Mouse (Mus musculus): ENCODE data around the gene Anln.
A peak's percentile ranks its signal among the peaks of the same experiment; 100 is the strongest.
"Not testable (repeated sequence)": the region's sequence is repeated elsewhere in the genome, so short reads cannot be mapped to it uniquely, and the experiment has no call there.

The Anln gene

GRCm38 (mm10) chr9:22322381-22323211, 66.4 kb downstream of the Anln start:
- DNase-seq (ENCODE audit: low read depth, low spot score), result no peak

DNA sequence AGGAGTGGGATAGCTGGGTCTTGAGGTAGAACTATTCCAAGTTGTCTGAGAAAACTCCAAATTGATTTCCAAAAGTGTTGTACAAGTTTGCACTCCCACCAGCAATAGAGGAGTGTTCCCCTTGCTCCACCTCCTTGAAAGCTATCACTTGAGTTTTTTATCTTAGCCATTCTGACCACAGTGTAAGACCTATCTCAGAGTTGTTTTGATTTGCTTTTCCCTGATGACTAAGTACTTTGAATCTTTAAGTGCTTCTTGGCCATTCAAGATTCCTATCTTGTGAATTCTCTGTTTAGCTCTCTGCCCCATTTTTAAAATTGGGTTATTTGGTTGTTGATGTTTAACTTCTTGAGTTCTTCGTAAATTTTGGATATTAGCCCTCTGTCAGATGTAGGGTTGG, 69.9 kb downstream of the Anln start:
- DNase-seq (ENCODE audit: low read depth, low spot score), result no peak

DNA sequence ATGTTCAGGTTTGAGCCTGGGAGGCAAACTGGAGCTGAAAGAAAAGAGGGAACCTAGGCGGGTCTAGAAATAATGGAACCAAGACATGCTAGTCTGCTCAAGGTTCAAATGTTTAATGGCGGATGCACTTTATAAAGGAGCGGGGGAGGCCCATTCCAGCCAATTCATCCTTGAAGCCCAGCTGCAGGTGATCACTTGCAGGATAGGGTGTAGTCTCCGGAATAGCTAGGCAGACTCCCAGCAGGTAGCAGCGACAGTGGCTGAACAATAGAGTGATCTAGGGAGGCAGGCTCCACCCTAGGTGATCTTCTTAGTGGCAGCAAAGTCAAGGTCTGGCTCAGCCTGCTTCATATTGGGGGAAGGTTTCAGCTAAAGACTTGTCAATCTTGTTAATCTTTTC, 72.9 kb downstream of the Anln start:
- not testable (repeated sequence) for DNase-seq (ENCODE audit: low read depth, low spot score)

GRCm38 (mm10) chr9:22314066-22314465, 74.9 kb downstream of the Anln start:
- DNase-seq (ENCODE audit: low read depth, low spot score), result no peak

GRCm38 (mm10) chr9:22313218-22313617, 75.8 kb downstream of the Anln start:
- DNase-seq (ENCODE audit: low read depth, low spot score), result no peak

DNA sequence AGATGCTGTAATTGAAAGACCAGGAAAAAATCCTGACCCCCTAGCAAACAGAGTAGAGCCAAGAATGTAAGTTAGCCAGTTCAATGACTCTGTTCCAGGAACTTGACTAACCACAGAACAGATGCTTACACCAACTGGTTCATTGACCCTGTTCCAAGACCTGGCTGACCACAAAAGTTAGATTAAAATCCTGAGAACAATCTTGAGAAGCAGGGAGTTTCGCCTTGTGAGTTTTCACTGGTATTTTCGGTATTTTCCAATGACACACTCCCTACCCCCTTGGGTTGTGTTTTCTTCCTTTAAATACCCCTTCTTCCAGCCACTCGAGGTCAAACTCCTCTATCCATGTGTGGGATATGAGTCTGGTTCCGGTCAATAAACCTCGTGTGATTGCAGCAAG, 79.3 kb downstream of the Anln start:
- no peak for DNase-seq (ENCODE audit: low read depth, low spot score)

GRCm38 (mm10) chr9:22307920-22308262, 81.1 kb downstream of the Anln start:
- not testable (repeated sequence) for DNase-seq (ENCODE audit: low read depth, low spot score)

- peak; percentile 94 for DNase-seq (ENCODE audit: low read depth, low spot score)
These were observed 81.7 kb downstream of the Anln start, which contains the start of gene Zfp810 for GRCm38 (mm10) chr9:22307156-22307919. Gene Zfp810, minus strand, starts transcription at chr9:22307648.

DNA sequence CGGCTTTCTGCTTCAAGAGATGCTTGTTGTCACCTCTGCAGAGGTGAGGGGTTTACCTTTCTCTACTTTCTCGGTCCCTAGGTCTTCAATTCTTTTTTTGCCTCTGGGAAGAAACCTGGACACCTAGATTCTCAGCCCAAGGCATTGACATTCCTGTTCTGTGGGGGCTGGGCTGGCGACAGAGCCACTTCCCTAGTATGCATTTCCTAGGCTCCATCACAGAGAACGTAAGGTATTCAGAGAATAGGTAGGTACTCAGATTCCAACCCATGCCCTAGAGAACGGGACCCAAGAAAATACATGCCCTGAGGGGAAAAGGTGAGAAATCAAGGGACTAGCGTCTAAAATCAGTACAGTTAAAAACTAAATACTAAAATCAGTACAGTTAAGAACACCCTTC, 82.3 kb downstream of the Anln start:
- DNase-seq (ENCODE audit: low read depth, low spot score), result no peak

GRCm38 (mm10) chr9:22302199-22302598, 86.8 kb downstream of the Anln start:
- no peak for DNase-seq (ENCODE audit: low read depth, low spot score)
